ENCODE assay signal across 8 mouse cellular contexts in the genomic region with DNA sequence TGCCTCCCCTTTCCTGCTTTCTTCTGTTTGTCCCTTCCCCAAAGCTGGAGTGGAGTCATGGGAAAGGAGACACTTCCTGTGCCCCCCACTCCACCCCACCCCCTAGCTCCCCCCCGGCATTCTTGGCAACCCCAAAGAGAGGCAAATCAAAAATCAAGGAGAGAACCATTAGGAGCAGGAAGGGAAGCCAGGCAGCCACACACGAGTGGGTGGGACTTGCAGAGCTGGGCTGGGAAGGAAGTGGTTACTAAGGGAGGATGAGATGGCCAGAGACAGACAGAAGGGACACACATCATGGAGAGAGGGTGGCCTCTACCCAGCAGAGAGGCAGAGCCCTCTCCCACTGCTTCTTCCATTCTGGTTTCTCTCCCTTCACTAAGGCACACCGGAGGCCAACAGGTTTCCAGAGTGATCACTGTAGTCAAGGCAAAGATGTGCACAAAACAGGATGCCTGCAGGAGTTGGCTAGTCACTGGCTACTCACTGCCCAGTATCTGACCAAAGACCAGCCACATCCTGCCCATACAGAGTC. TPM values are rescaled to one million over a fixed set of nuclear protein-coding genes. Genes with fewer than 3 reads are reported as not detected.
DNase-seq lines count a peak whose midpoint lies in the region; ATAC-seq and TF ChIP-seq lines count a peak whose summit lies in the region.

No protein-coding gene starts in this region.

- peak overlapping the region; percentile 22; the same call in 1 of the 2 replicates for H3K4me2 ChIP-seq in intestine, embryonic 16.5 days (ENCODE audit: low read depth, low read length)

- TF ChIP-seq POLR2A in thymus, adult 2 months (IDR thresholded peaks at IDR 0.05; ENCODE audit: control insufficient read depth, extremely low read depth, insufficient read depth, low read length, poor library complexity): no peak

- no peak overlapping the region for H3K4me3 ChIP-seq in thymus, adult 2 months (ENCODE audit: control insufficient read depth, insufficient read depth, low read length)
- H3K4me3 ChIP-seq in intestine, embryonic 16.5 days (ENCODE audit: low read length): no peak overlapping the region
- H3K4me3 ChIP-seq in megakaryocyte, embryonic 14.5 days (replicated peaks): peak overlapping the region; percentile 86

- no peaks in the 10 kb centered on the region for H3K36me3 ChIP-seq in thymus, adult 2 months (ENCODE audit: control insufficient read depth, insufficient read depth, low read length)
- no peaks in the 10 kb centered on the region for H3K36me3 ChIP-seq in intestine, embryonic 16.5 days (ENCODE audit: control insufficient read depth, insufficient read depth, low read length)
- H3K36me3 ChIP-seq in megakaryocyte, embryonic 14.5 days (replicated peaks; ENCODE audit: low read length): peaks cover 43% of the 10 kb centered on the region

- H3K9me3 ChIP-seq in intestine, embryonic 16.5 days (ENCODE audit: control insufficient read depth, low read length): no peaks in the 10 kb centered on the region
- no peaks in the 10 kb centered on the region for H3K9me3 ChIP-seq in megakaryocyte, embryonic 14.5 days

- peak overlapping the region; percentile 91 for H3K27ac ChIP-seq in thymus, adult 2 months (ENCODE audit: control insufficient read depth, insufficient read depth, low read length)
- peak overlapping the region; percentile 80 for H3K27ac ChIP-seq in intestine, embryonic 16.5 days (ENCODE audit: low read length)

- peak; percentile 32 for DNase-seq in thymus, adult 2 months
- DNase-seq in thymus, postnatal 10 days (ENCODE audit: low spot score in 2 of 2): no peak
- no peak for DNase-seq in urinary bladder, postnatal 36 days (ENCODE audit: low spot score in 2 of 2)
- DNase-seq in embryo, embryonic 9.5 days (ENCODE audit: extremely low spot score): no peak

- no peaks in the 10 kb centered on the region for H3K27me3 ChIP-seq in thymus, adult 2 months (ENCODE audit: control insufficient read depth, insufficient read depth, low read length)
- no peaks in the 10 kb centered on the region for H3K27me3 ChIP-seq in intestine, embryonic 16.5 days (replicated peaks; ENCODE audit: control insufficient read depth, insufficient read depth, low read length)
- no peaks in the 10 kb centered on the region for H3K27me3 ChIP-seq in megakaryocyte, embryonic 14.5 days (replicated peaks)

- no peak overlapping the region for H3K9ac ChIP-seq in intestine, embryonic 16.5 days (ENCODE audit: low read depth, low read length)

- H3K4me1 ChIP-seq in thymus, adult 2 months (replicated peaks; ENCODE audit: control insufficient read depth, insufficient read depth, low read length): peaks cover 50% of the 10 kb centered on the region
- H3K4me1 ChIP-seq in intestine, embryonic 16.5 days (ENCODE audit: control insufficient read depth, insufficient read depth, low read length): peaks cover 70% of the 10 kb centered on the region
- peaks cover 85% of the 10 kb centered on the region for H3K4me1 ChIP-seq in megakaryocyte, embryonic 14.5 days

- TF ChIP-seq CTCF in thymus, adult 2 months (IDR thresholded peaks at IDR 0.05; ENCODE audit: borderline replicate concordance, control insufficient read depth, extremely low read depth, insufficient read depth, low read length, poor library complexity): no peak

- WGBS in thymus, adult 2 months: 16% methylated on average over 3 of the region's 3 CpGs
- 29% methylated on average over 3 of the region's 3 CpGs for WGBS in intestine, embryonic 16.5 days

- peak; percentile 79 for ATAC-seq in granulocyte monocyte progenitor cell, adult 5-6 weeks (replicated peaks; ENCODE audit: poor library complexity, severe bottlenecking)
- peak; percentile 46 for ATAC-seq in intestine, embryonic 16.5 days
- no peak for ATAC-seq in megakaryocyte-erythroid progenitor cell, adult 5-6 weeks (replicated peaks; ENCODE audit: low FRiP score, low TSS enrichment, poor library complexity, severe bottlenecking)

RNA-seq across cellular contexts. Expression of a gene that starts 43.3 kb away (rescaled TPM):
- polyA plus RNA-seq in thymus, adult 2 months (2012; rRNA removed): 70.5 and 79.5 TPM in 2 replicates
- total RNA-seq in granulocyte monocyte progenitor cell, adult 5-6 weeks (2014; fragmentation: Nextera tagmentation): 18.1 and 19.4 TPM in 2 replicates
- total RNA-seq in granulocyte monocyte progenitor cell, adult 5-6 weeks (2017): 4.7 and 8.6 TPM in 2 replicates
- 11.4 and 11.7 TPM in 2 replicates for polyA plus RNA-seq in intestine, embryonic 16.5 days (2015; fragmentation: Nextera tagmentation; extraction: Ambion mirVana)
- polyA plus RNA-seq in megakaryocyte, embryonic 14.5 days (2012; ENCODE audit: insufficient read depth, low replicate concordance): 31.5 and 38.7 TPM in 2 replicates
- 16.3 and 16.4 TPM in 2 replicates for total RNA-seq in megakaryocyte-erythroid progenitor cell, adult 5-6 weeks (2014; fragmentation: Nextera tagmentation)
- total RNA-seq in megakaryocyte-erythroid progenitor cell, adult 5-6 weeks (2017): 6.7 and 7.7 TPM in 2 replicates
